Mouse (Mus musculus) CH12F3 (cell line): ENCODE data around the gene Cdkl4.

Experiments used
- in situ Hi-C: fragments of 300-500 bp; cut with MboI; formaldehyde crosslinking; loops from 2 replicates; pipeline ENCODE4 v1.14.3; 2020; ENCODE audit warnings: low sequenced_read_pairs

Cdkl4 gene

DNA sequence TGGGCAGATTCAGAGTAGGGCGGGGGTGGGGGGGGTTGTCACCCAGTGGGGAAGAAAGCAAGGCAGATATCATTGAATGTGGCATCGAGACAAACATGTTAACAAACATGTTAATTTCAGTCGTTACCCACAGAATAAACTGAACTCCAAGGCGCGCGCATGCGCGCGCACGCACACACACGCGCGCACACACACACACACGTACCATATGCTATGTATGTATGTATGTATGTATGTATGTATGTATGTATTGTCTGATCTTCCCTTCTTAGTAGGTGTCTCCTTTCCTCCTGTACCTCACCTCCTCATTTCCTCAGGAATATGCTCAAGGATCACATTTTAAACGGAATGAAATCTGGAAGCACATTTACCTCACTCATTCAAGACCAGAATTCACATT, at the start of gene Cdkl4:
Cdkl4 (minus strand) TSS at position 175 of the 400 bp plus-strand sequence.
- in situ Hi-C loops, result no loop called here

- in situ Hi-C loops, result no loop called here
These were observed 47.4 kb upstream of the Cdkl4 start for GRCm38 (mm10) chr17:80624979-80625378.

- in situ Hi-C loops, result no loop called here
These were observed 44.1 kb upstream of the Cdkl4 start for GRCm38 (mm10) chr17:80621691-80622090.

DNA sequence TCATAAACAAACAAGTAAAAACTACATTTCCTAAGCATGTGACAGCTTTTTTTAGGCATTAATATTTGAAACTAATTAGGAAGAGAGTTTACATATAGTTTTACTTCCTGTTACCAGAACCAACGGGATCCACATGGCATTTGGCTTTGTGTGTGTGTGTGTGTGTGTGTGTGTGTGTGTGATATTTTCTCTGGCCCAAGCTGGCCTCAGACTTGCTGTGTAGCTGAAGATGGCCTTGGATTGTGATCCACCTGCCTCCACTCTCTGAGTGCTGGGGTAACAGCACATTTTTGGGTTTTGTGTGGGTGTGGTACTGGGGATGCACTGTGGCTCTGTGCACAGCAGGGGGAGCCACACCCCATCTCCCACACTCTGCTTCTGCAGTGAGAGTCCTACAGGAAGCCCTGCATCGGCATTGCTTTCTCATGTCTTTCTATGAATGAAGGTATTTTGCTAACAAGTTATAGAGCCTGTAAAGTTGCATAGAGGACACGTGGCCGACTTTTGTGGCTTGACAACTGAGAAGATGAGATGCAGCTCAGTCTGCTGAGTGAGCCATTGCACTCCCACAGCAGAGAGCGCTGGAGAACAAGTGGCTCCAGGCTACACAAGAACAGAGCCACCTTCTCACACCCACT, 43.3 kb upstream of the Cdkl4 start:
- in situ Hi-C loops, result no loop called here

- in situ Hi-C loops, result no loop called here
These were observed 41.9 kb upstream of the Cdkl4 start for GRCm38 (mm10) chr17:80619556-80619955.

GRCm38 (mm10) chr17:80618890-80619289, 41.3 kb upstream of the Cdkl4 start:
- in situ Hi-C loops, result no loop called here

- in situ Hi-C loops, result no loop called here
These were observed 26.2 kb upstream of the Cdkl4 start for GRCm38 (mm10) chr17:80603806-80604205.

- in situ Hi-C loops, result no loop called here
These were observed 25.5 kb upstream of the Cdkl4 start for GRCm38 (mm10) chr17:80603079-80603625.

DNA sequence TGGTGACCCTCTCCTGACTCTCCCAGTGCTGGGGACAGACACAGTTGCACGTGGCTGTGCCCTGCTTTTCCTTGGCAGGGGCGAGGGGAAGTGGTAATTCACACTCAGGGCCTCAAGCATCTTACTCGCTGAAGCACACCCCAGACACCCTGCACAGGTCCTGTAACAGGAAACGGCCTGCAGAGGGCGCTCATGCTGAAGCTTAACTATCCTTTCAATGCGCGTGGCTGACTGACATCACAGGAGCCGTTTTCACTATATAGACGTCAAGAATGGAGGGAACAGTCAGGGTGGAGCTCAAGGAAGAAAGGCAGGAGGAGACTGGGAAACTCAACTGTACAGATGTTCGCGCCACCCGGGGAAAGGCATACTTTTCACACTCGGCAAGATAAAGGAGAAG, 23.8 kb upstream of the Cdkl4 start:
- in situ Hi-C loops, result no loop called here

DNA sequence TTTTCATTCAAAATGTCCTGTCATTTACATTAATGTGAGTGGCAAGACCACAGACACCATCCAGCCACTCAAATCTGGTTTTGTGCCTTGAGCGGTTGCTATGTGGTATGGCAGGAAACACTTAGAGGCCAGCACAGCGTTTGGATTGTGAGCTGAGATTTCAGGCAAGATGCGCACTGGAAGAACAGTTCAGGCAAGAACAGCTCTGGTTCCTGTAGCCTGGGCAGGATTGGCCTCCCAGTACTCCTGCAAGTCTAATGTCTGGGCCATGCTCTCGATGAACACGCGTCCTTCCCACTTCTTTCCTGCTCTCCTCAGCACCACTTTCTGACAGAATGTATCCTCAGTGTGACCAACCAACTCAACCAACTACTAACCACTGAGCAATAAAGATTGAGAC, 5.4 kb upstream of the Cdkl4 start:
- in situ Hi-C loops, result no loop called here

DNA sequence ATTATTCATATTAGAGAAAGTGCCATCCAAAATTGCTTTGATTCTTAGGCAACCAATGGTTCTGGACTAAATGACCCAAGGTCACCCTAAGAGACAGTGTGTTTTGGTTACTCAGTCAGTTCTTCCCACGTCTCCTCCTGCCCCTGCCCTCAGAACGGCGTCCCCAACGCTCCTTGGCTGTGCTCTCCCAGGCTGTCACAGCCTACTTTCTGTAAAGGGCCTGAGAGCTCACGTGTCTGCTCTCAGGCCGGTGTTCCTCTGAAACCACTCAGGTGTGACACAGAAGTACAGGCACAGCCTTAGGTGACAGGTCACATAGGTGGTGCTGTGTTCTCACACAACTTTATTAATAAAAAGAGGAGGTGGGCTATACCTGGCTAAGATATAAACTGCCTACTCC, 2.3 kb upstream of the Cdkl4 start:
- in situ Hi-C loops, result no loop called here

DNA sequence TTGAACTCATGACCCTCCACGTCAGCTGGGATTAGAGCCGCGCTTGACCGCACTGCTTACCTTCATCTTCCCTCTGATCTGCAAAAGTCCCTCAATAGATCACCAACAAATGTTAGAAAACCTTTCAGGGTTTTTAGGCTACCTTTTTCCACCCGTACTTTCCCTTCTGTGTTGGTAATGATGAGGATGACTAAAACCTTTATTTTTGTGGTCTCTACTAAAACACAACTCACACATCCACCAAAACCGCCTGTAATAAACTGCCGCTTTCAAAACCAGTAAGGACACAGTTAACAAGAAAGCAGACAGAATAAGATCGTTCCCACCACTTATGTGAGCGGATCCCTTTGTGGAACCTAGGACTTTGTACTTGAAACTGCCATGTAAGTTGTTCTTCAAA, 1.5 kb upstream of the Cdkl4 start:
- in situ Hi-C loops, result no loop called here

GRCm38 (mm10) chr17:80578041-80578440, 428 bp upstream of the Cdkl4 start:
- in situ Hi-C loops, result no loop called here

DNA sequence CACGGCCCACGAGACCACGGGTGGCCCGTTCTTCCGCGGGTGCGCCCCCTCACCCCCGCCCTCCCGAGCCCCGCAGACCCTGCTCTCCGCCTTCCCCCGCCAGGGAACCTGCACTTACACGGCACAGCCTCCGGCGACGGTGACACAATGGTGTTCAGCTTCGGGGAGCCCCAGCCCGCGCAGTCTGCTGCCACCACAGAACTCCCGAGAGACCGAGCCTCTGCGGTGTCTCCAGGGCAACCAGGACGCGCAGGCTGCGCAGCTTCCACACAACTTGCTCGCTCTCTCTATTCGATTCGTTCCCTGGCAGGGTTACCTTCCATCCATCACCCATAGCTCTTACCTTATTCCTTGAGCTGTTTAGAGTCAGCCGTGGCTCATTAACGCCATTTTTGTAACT, 399 bp downstream of the Cdkl4 start:
- in situ Hi-C loops, result no loop called here

- in situ Hi-C loops, result no loop called here
These were observed 2.6 kb downstream of the Cdkl4 start for GRCm38 (mm10) chr17:80575008-80575407.

GRCm38 (mm10) chr17:80574471-80574965, 3.1 kb downstream of the Cdkl4 start:
- in situ Hi-C loops, result loop anchor here (25.0 kb wide), 1 partner anchor 287 kb away; the partner anchor contains the start of genes Dhx57 and Morn2

DNA sequence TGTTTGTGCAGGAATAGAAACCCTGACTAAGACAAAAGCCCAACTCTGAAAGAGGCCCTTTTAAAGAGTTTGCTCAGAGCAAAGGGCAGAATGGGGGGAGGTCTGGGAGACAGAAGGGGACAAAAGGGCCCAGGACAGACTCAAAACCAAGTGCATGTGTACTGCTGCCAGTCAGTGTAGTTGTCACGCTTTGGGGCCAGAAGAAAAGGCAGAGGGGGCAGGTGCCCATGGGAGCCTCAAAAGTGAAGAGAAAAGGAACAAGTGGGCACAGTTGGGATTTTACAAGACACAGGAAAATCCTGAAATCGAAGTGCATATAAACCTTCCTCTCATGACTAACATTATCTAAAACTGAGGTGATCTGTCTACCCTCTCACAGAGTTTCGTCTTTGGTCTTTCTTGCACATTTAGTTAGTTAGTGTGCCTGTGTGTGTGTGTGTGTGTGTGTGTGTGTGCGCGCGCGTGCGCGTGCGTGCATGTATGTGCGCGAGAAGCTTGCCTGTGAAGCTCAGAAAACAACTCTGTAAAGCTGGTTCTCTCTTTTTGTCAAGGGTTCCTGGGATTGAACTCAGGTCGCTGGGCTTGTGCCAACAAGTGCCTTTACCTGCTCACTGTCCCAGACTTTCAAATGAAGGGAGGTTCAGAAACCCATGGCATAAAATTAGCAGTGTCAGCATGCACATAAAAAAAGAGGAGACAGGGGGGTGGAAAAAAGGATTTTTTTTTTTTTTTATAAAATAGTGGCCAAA, 5.3 kb downstream of the Cdkl4 start:
- in situ Hi-C loops, result loop anchor here (25.0 kb wide), 1 partner anchor 285 kb away; the partner anchor contains the start of genes Dhx57 and Morn2

GRCm38 (mm10) chr17:80571460-80571859, 6.2 kb downstream of the Cdkl4 start:
- in situ Hi-C loops, result loop anchor here (25.0 kb wide), 1 partner anchor 284 kb away; the partner anchor contains the start of genes Dhx57 and Morn2

DNA sequence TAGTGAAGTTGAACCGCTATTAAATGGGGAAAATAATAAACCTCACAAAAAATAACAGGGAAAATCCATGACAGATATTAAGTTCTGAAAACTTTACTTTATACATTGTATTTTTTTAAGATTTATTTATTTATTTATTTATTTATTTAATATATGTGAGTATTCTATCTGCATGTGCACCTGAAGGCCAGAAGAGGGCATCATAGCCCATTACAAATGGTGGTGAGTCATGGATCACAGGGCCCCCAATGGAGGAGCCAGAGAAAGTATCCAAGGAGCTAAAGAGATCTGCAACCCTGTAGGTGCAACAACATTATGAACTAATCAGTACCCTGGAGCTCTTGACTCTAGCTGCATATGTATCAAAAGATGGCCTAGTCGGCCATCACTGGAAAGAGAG, 7.9 kb downstream of the Cdkl4 start:
- in situ Hi-C loops, result loop anchor here (25.0 kb wide), 1 partner anchor 282 kb away; the partner anchor contains the start of genes Dhx57 and Morn2

GRCm38 (mm10) chr17:80568842-80569601, 8.6 kb downstream of the Cdkl4 start:
- in situ Hi-C loops, result loop anchor here (25.0 kb wide), 1 partner anchor 282 kb away; the partner anchor contains the start of genes Dhx57 and Morn2

DNA sequence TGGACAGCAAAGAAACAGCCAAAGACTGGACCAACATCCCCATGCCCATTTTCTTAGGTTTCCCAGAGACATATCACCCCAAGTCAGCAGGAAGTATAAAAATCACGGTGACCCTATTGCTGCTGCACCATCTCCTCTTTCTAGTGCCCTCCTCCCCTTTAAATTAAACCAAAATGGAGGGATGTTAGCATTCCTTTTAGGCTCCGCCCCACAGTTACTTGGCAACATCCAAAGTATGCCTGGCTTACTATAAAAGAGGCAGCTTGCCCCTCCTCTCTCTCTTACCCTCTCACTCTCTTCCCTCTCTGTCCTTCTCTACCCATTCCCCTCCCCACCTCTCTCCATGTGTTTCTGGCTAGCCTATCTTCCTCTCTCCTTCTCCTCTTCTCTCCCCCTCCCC, 9.2 kb downstream of the Cdkl4 start:
- in situ Hi-C loops, result loop anchor here (25.0 kb wide), 1 partner anchor 281 kb away; the partner anchor contains the start of genes Dhx57 and Morn2
